Mouse (Mus musculus) gastrocnemius, adult 2 months (tissue): Measurements from ENCODE around the gene Ccdc14. TPM values are rescaled to one million over a fixed set of nuclear protein-coding genes. Genes with fewer than 3 reads are reported as not detected.
"Not testable (repeated sequence)": the region's sequence is repeated elsewhere in the genome, so short reads cannot be mapped to it uniquely, and the experiment has no call there.

Source experiments
- DNase-seq: peaks from one replicate; pipeline ENCODE4 v3.0.0; 2022
- H3K27ac ChIP-seq: fragments of 200-600 bp; 2 replicates; pipeline ENCODE4 v1.8.1; 2022; ENCODE audit warnings: mild to moderate bottlenecking
- H3K4me3 ChIP-seq: fragments of 200-600 bp; 2 replicates; pipeline ENCODE4 v1.8.1; 2022; ENCODE audit warnings: mild to moderate bottlenecking, moderate library complexity
- CTCF ChIP-seq: fragments of 200-600 bp; IDR thresholded peaks from 2 replicates; pipeline ENCODE4 v1.8.1; 2022; ENCODE audit warnings: antibody characterized with exemption, mild to moderate bottlenecking, moderate library complexity
- intact Hi-C: fragments of 180-260 bp; cut with DNase I; formaldehyde crosslinking; loops from one replicate; pipeline ENCODE4 v1.15.1; 2025
- long read RNA-seq, 2 experiments: library from polyadenylated mRNA; stranded (forward); transcript quantifications; one replicate each; pipeline ENCODE4 v2.0.0; 2021
- total RNA-seq, 2 experiments: library from RNA; stranded (reverse); gene quantifications; 2 replicates each; pipeline ENCODE4 v1.2.3; 2021

The Ccdc14 gene
- total RNA-seq: 1 to 10 TPM; 2.1 to 2.5 TPM
- long read RNA-seq, experiment 1, full-length matches to known transcripts: 2 of 5 reads
- long read RNA-seq, experiment 1, partial matches to known transcripts: 1 of 5 reads
- long read RNA-seq, experiment 1, other reads (novel, unspliced or antisense): 2 of 5 reads
- long read RNA-seq, experiment 2, full-length matches to known transcripts: 4 of 5 reads
- long read RNA-seq, experiment 2, partial matches to known transcripts: 1 of 5 reads
- long read RNA-seq, experiment 2, other reads (novel, unspliced or antisense): 0 of 5 reads

GRCm38 (mm10) chr16:34690334-34691144 lies at the start of gene Ccdc14:
TSS of gene Ccdc14 (plus strand) at chr16:34690616.
- peak; percentile 93 for DNase-seq
- peak within 1 kb of the TSS; percentile 93 for H3K4me3 ChIP-seq
- no peak for TF ChIP-seq CTCF
- H3K27ac ChIP-seq: peak within 1 kb of the TSS; percentile 88
- intact Hi-C loops: loop anchor here (10.0 kb wide), 3 partner anchors 386 to 566 kb away; no protein-coding TSS in a partner anchor

DNA sequence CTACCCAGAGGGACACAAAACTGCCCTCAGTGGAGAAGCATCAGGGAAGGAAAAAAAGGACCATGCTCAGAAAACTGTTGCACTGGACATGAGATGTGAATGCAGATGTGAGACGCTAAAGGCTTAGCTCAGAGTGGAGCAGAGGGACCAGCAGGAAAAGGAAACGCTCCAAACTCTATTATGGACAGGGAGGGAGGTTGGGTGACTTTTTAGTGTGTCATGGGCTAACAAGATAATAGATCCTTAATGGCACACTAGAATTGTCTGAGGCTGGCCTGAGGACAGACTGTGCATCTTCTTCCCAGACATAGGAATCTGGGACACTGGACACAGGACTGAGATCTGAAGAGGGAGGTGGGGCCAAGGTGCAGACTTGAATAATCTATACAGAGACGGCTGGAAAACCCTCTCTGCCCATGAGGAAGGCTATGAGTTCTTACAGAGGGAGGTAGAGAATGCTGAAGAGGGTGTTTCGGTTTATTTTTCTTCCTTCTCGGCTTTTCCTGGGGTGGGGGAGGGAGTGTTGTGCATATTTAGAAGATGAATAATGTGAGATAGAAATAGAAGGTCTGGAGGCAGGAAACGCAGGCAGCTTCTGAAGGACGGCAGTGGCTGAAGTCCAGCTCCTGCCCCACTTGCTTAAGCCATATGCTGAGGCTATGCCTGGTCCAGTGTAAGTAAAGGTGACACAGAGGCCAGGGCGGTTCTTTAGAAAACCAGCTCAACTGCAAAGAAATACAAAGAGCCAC lies 46.7 kb upstream of the Ccdc14 start:
- Histone ChIP-seq H3K4me3 (no peak overlapping the region), H3K27ac (peak overlapping the region; percentile 57)
- no peak for TF ChIP-seq CTCF
- intact Hi-C loops: no loop called here
- DNase-seq: no peak

- TF ChIP-seq CTCF: no peak
- Histone ChIP-seq H3K27ac (no peak within 1 kb of the TSS), H3K4me3 (no peak within 1 kb of the TSS)
- intact Hi-C loops: no loop called here
- DNase-seq: no peak
Measured at GRCm38 (mm10) chr16:34649621-34650020, 40.8 kb upstream of the Ccdc14 start, which contains the start of gene Ropn1. TSS of gene Ropn1 (plus strand) at chr16:34649921.

DNA sequence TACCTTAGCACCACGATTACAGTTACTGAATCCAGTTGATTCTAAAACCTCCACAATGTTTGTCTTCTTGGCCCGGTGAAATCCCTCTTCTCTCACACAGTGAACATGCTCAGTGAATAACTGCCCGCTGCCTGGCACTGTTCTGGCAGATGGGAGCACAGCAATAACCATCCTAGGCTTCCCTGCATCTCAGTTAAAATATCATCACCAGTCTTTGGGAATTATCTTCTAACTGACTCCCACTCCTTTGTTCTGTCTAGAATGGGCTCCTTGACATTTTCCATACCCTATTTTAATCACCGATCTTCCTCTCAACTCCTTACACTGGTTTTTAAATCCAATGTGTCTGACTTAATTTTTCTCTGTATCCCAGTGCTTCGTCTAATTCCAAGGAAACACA lies 37.4 kb upstream of the Ccdc14 start:
- H3K4me3 ChIP-seq: no peak overlapping the region
- DNase-seq: no peak
- H3K27ac ChIP-seq: no peak overlapping the region
- intact Hi-C loops: no loop called here
- TF ChIP-seq CTCF: no peak

- DNase-seq, intact Hi-C loops, H3K27ac ChIP-seq: not testable (repeated sequence)
- H3K4me3 ChIP-seq: peak overlapping the region; percentile 53
Measured at GRCm38 (mm10) chr16:34657566-34657965, 32.9 kb upstream of the Ccdc14 start.

- H3K4me3 ChIP-seq: peak overlapping the region; percentile 53; the same call in 1 of the 2 replicates
- intact Hi-C loops: no loop called here
- no peak overlapping the region for H3K27ac ChIP-seq
- TF ChIP-seq CTCF: no peak
- no peak for DNase-seq
Measured at GRCm38 (mm10) chr16:34657983-34658382, 32.4 kb upstream of the Ccdc14 start.

DNA sequence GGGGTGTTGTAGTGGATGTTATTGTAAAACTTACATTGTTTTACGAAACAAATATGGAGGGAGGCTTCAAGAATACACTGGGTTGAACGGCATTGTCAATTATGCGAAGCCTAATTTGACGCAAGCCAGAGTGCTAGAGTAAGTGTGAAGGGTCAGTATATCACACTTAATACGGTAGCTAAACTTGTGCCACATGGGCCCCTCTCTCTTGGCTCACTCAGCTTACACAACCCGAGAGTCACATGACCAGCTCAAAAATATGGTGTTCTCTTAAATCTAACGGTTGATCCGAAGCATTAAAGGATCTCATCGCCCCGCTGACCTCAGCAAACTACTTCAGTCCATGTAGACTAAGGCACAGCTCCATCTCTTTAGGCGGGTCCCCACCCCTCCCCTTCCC lies 32.0 kb upstream of the Ccdc14 start:
- Histone ChIP-seq H3K4me3 (no peak overlapping the region), H3K27ac (no peak overlapping the region)
- intact Hi-C loops: no loop called here
- DNase-seq: no peak
- no peak for TF ChIP-seq CTCF

GRCm38 (mm10) chr16:34664553-34664952 lies 25.9 kb upstream of the Ccdc14 start:
- no peak overlapping the region for H3K27ac ChIP-seq
- no peak for TF ChIP-seq CTCF
- intact Hi-C loops: loop anchor here (10.0 kb wide), 1 partner anchor 300 kb away; no protein-coding TSS in a partner anchor
- no peak overlapping the region for H3K4me3 ChIP-seq
- DNase-seq: no peak

DNA sequence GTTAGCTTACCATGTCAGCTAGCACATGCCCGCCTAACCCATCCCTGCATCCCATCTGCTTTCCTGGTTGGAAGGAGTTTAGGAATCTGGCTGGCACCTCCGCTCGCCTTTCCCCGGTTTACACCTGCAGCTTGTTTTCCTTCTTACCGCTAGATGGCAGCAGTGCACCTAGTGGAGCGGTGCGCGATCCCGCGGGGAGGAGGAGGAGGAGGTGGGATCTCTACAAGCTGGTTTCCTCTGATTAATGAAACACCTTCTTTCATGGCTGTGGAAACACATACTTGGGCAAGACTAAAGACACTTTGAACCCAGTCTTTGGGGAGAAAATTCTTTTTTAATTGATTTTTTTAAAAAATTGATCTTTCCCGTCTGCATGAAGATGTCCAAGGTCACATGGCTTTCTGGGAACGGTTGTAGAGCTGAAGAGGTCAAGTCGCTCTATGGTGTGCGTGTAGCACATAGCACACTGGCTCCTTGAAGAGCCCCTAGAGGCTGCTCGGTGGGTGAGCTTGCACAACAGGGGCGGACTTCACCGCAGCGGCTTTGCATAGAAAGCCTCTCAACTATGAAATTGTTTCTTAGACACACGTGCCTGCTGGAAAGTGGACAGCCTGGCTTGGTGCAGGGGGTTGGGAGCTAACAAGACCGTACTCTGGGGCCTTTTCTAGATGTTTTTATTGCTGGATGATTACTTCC lies 23.2 kb upstream of the Ccdc14 start:
- peak; percentile 66 for DNase-seq
- Histone ChIP-seq H3K4me3 (peak overlapping the region; percentile 54), H3K27ac (no peak overlapping the region)
- peak; percentile 99; the same call in 1 of the 2 replicates for TF ChIP-seq CTCF
- intact Hi-C loops: loop anchor here (1.0 to 10.0 kb wide), 2 partner anchors 33 to 298 kb away; no protein-coding TSS in a partner anchor

- no peak overlapping the region for H3K27ac ChIP-seq
- intact Hi-C loops: loop anchor here (10.0 kb wide), 1 partner anchor 296 kb away; no protein-coding TSS in a partner anchor
- no peak for DNase-seq
- no peak overlapping the region for H3K4me3 ChIP-seq
- no peak for TF ChIP-seq CTCF
Measured at GRCm38 (mm10) chr16:34668341-34668740, 22.1 kb upstream of the Ccdc14 start.

DNA sequence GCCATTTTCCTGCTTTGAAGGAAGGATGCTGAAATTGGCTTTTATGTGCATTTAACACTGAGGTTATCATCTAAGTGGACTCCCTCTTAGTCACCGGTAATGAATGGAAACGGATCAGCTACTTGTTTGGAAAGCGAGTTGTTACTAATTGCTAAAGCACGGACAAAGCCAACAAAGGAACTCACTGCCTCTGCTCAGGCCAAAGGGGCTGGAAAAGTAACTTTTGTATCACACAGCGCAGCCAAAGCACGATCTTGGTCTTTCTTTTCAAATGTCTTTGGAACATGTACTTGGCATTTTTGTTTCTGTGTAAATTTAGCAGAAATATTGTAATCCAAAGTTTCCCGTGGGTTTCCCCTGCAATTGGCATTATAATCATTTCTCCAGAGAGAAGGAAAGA lies 18.4 kb upstream of the Ccdc14 start:
- H3K4me3 ChIP-seq: no peak overlapping the region
- intact Hi-C loops: no loop called here
- TF ChIP-seq CTCF: no peak
- no peak for DNase-seq
- H3K27ac ChIP-seq: no peak overlapping the region

GRCm38 (mm10) chr16:34672822-34673221 lies 17.6 kb upstream of the Ccdc14 start:
- TF ChIP-seq CTCF: no peak
- no peak for DNase-seq
- intact Hi-C loops: no loop called here
- Histone ChIP-seq H3K4me3 (no peak overlapping the region), H3K27ac (no peak overlapping the region)
